Mouse (Mus musculus): Measurements from ENCODE around the gene Dok4.
"Not testable (repeated sequence)": the region's sequence is repeated elsewhere in the genome, so short reads cannot be mapped to it uniquely, and the experiment has no call there.

Gene Dok4

GRCm38 (mm10) chr8:94841183-94841582 lies 34.9 kb downstream of the Dok4 start:
- DNase-seq (ENCODE audit: low spot score in 2 of 2), result no peak

GRCm38 (mm10) chr8:94838600-94838999 lies 37.5 kb downstream of the Dok4 start:
- no peak for DNase-seq (ENCODE audit: low spot score in 2 of 2)

GRCm38 (mm10) chr8:94837662-94838574 lies 38.2 kb downstream of the Dok4 start, which contains the start of the genes Coq9 and Ciapin1:
TSS of gene Coq9 (plus strand) at chr8:94838321.
TSS of gene Ciapin1 (minus strand) at chr8:94838358.
- peak; percentile 93 to 95 for DNase-seq (ENCODE audit: low spot score in 2 of 2)

GRCm38 (mm10) chr8:94836456-94837240 lies 39.5 kb downstream of the Dok4 start:
- DNase-seq (ENCODE audit: low spot score in 2 of 2), result no peak

GRCm38 (mm10) chr8:94835751-94836150 lies 40.4 kb downstream of the Dok4 start:
- DNase-seq (ENCODE audit: low spot score in 2 of 2), result not testable (repeated sequence)

- not testable (repeated sequence) for DNase-seq (ENCODE audit: low spot score in 2 of 2)
Observed at GRCm38 (mm10) chr8:94833901-94834405, 42.2 kb downstream of the Dok4 start.

DNA sequence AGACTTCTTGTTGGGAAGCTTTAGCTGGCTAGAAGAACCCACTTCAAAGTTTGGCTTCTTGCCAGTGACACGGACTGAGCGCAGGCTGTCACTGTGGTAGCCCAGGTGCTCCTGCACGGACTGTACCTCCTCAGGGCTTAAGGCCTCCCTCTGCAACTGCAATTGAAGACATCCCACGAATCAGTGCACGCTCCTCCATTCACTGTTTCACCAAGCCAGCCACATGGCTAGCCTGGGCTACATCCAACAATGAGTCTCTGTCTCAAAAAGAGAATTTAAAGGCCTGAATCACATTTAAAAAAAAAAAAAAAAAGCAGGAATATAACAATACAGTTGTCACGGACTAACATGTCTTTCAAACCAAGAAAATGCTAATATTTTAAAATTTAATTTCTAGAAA lies 47.8 kb downstream of the Dok4 start:
- DNase-seq (ENCODE audit: low spot score in 2 of 2), result no peak

GRCm38 (mm10) chr8:94826210-94826609 lies 49.9 kb downstream of the Dok4 start:
- DNase-seq (ENCODE audit: low spot score in 2 of 2), result no peak

GRCm38 (mm10) chr8:94825170-94825569 lies 51.0 kb downstream of the Dok4 start:
- no peak for DNase-seq (ENCODE audit: low spot score in 2 of 2)

- DNase-seq (ENCODE audit: low spot score in 2 of 2), result peak in 1 of 2 experiments; percentile 34
Observed at GRCm38 (mm10) chr8:94822637-94823560, 53.2 kb downstream of the Dok4 start.

DNA sequence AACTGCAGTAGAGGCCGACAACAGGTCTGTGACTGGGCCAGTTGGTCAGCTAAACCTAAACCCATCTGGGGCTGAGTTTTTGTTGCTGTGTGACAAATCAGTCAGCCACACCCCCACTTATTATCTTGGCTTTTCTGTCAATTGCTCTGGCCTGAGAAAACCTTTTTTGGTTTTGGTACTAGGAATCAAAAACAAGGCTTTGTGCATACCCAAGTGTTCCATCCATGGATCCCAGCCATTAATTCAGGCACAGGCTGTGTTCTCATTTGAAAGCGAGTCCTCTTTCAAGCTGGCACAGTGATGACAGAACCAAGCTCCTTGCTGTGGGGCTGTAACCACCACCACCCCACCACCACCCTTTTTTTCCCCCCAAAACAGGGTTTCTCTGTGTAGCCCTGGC lies 54.7 kb downstream of the Dok4 start:
- no peak for DNase-seq (ENCODE audit: low spot score in 2 of 2)

GRCm38 (mm10) chr8:94820553-94820952 lies 55.6 kb downstream of the Dok4 start:
- no peak for DNase-seq (ENCODE audit: low spot score in 2 of 2)

DNA sequence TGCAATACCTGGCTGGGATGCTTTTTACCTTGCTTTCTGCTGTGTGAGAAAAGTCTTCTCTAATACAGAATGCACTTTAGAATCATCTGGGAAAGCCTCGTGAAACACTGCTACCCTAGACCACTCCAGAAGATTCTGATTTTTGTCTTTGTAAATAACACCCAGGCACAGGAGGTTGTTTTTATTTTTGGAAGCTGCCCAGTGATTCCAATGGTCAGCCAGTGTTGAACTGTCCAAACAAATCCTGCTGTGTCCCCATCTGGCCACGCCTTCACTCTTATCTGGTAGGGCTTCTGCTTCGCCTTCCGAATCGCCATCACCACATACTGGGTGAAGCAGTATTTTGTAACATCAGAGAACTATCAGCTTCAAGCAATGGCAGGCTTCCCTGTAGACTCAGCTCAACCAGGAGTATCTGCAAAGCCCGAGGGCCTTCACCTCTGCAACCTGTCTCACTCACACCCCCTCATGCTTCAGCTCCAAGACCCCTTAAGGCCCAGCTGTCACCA lies 56.4 kb downstream of the Dok4 start:
- DNase-seq (ENCODE audit: low spot score in 2 of 2), result no peak

DNA sequence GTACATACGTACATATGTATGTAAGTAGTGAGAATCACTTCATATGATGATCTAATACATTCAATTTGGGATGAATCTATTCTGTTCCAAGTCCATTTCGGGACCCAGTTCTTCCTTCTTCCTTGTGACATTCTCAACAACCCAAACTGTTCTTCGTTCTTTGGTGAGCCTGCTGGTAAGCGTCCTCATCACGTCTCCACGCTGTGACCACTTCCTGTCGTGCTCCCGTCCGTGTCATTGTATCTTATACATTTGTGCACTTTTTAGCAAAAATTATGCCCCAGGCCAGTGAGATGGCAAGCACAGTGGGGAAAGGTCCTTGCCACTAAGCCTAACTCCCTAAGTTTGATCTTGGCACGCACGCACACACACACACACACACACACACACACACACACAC lies 58.2 kb downstream of the Dok4 start:
- no peak for DNase-seq (ENCODE audit: low spot score in 2 of 2)

- DNase-seq (ENCODE audit: low spot score in 2 of 2), result no peak
Observed at GRCm38 (mm10) chr8:94814556-94814955, 61.6 kb downstream of the Dok4 start.
